Mouse (Mus musculus): ENCODE measurements around the gene Tspo. TPM values are rescaled to one million over a fixed set of nuclear protein-coding genes. Genes with fewer than 3 reads are reported as not detected.

The Tspo gene
- total RNA-seq, 1 experiment from 2014 or later = 344 TPM

DNA sequence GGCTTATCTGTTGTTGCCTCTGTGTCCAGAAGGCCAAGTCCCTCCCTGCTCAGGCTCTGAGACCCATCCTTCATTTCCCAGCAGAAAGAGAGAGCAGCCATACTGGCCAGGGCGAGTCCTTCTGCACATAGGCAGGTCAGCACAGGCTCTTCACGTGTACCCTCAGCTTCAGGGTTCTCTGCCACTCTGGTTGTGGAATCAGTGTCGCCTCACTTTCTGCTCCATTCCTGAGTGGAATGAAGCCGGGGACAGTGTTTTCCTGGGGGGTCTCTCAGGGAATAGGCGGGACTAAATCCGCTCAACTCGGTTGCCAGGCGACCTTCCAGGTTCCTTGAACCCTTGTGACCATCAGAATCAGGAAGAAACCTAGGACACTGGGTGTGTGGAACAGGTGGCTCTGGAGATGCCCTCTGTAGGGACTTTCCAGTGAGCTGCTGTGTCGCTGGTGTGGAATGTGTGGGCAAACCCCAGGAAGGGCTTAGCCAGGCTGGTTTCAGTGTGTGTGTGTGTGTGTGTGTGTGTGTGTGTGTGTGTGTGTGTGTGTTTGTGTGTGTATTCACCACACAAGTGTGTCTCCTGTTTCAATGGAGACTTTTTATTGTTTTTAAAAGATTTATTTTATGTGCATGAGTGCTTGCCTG, 21.6 kb upstream of the Tspo start:
- DNase-seq = no peak

DNA sequence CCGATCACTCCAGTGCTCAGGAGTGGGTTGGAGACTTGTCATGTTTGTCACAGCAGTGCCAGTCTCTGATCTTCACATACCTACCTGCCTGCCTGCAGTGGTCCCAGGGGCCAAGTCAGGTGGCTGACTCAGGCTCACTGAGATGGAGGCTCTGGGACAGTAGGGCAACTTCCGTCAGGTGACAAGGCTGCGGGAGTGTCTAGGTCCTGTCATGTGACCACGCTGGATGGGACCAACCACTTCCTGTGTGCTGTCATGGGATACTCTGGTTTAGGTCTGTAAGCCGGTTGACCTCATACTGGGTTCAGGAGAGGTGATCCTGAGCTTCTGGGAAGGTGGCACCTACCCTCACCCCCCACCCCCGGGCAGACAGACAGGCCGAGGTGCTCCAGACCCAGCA, 17.4 kb upstream of the Tspo start:
- DNase-seq = no peak

DNA sequence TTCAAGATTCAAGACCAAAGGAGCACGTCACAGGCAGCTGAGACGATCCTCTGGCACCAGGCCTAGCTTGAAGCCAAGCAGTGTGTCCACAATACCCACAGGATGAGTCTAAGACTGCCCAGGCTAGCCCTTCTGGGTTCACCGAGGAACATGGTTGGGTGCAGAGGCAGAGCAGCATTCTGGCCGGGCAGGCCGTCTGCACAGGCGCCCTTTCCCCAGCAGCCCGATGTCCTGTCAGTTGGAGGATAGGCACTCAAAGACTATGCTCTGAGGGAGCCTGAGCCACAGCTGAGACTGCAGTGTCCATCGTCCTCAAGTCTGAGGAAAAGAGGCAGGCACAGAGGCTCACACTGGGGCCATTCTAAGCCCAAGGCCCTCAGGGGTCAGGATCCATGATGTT, 16.2 kb upstream of the Tspo start:
- DNase-seq = no peak

DNA sequence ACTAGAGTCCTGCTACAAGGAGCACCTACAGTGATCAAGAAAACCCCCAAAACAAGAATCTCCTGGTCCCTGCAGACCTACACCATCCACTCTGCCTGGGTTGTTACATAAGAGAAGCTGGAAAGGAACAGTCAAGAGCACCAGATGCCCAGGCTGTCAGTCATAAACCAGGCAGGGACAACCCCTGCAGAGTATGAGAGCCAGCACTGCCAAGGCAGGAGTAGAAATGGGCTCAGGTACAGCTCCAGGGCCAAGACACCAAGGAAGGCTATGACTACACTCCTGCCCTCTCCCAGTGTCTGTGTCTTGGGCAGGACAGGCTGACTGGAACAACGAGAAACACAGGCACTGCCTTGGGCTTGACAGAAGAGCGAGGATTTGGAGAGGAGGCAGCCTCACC, 13.3 kb upstream of the Tspo start:
- no peak for DNase-seq

DNA sequence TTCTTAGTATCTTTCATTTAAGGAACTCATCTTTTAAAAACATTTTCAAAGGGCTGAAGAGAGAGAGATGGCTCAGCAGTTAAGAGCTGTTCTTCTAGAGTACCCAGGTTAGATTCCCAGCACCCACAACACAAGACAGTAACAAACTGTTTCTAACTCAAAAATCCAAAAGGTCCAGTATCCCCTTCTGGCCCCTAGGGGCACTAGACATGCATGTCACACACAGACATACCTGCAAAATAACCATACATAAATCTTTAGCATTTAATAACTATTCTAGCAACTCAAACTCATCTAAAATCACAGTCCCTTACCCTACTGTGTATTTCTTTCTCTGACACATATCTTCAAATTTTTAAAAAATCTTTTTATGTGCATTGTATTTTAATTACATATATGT, 9.6 kb upstream of the Tspo start:
- DNase-seq = no peak

DNA sequence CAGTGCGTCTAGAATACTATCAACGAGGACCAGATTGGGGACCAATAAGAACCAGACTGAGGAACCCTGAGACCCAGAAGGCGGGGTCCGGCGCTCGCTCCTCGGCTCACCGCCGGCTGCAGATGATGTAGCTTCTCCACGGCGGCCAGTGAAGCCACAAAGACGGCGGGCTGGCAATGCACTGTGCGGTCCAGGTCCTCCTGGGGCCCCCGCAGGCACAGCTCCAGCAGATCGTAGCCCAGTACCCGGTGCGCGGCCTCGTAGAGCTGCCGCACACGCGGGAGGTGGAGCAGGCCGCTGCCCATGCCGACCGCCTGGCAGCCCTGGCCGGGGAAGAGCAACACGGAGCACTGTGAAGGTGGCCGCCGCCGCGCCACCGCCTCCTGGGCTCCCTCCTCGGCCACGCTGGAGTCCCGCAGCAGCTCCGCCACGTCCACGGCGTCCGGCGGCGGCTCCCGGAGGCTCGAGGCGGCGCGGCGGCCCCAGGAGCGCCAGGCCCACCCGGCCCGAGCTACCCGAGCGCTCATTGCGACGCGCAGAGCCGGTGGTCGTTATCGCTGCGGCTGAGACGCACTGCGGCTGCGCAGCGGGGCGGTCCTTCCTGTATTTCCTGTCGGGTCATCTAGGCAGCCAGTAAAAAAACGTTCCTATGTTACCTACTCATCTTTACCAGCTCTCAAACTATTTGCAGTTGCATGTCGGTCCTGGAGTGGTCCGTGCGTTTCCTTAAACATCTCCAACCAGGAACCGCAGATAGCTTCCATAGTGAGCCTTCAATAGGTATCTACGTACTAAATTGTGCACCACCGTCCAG, 8.0 kb upstream of the Tspo start:
- DNase-seq = peak; percentile 91

DNA sequence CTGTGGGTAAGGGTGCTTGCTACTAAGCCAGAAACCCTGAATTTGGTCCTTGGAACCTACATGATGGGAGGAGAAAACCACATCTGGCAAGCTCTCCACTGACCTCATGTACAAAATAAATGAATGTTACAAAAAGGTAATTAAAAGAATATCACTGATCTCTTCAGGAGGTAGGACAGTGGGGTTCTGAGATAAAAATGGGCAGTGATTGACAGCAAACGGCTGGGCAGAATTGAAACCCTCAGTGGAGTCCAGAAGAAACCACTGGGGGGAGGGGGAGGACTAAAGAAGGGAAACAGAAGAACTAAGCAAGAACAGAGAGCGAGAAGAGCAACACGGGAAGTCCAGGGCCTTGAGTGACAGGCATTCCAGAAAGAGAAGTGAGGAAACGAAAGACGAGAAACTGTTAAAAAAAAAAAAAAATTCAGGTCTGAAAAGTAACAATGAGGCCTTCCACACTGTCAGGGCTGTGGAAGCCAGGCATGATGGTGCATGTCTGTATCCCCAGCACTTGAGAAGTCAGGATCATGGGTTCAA, 2.4 kb upstream of the Tspo start:
- DNase-seq = no peak

DNA sequence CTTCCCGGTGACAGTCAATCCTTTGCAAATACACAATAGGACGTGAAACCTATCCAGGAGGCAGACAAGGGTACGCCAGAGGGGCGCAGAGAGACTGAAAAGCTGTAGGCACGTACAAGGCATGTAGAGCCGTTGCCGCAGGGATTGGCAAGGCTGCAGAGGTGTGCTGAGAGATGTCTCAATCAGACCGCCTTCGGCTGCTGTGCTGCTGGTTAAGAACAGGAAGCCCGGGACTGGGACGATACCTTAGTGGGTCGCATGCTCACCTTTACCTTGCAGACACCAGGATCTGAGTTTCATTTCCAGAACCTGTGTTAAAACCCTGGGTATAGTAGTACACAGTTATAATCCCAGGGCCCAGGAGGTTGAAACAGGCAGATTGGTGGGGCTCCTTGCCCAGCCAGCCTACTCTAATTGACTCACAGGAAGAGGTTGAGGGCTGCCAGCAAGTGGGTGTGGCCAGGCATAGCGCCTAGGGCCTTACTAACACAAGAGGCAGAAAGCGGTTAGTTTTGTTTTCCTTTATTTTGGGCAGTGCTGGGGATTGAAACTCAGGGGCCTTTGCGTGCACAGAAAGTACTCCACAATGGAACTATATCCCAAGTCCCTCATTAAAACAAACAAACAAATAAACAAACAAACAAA, 644 bp upstream of the Tspo start:
- DNase-seq = peak; percentile 93

DNA sequence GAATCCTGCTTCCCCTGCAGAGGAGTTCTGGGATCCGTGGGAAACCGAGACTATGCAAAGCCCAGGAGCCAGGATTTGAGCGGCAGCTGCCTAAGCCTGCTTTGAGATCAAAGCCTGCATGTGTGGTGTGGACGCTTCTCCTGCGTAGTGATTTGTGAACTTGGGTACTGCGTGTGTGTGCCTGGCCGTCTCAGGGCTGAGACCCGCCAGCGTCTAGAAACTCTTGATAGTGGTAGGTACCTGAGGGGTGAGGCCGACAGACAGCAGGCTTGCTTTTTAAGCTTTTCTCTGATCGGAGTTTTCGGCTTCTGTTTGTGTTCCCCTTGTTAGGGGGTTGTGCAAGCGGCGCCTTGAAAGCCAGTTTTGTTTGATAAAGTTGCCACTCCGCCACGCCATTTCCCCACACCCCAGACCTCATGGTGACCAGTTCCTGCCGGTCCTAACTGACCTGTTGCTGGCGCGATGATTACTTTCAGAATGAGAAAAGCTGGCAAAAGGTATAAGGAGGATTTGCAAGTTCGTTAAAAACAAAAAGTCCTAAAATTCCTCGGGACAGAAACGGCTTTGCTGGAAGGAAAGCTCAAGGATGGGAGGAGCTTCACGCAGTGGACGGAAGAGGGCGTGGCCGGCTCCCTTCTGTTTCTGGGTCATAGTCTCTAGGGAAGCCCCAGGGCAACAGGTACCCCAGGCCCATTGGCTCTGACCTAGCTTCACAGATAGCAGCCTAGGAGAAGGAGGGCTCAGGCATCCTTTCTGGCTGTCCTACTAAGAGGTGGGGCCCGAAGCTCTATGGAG, 662 bp downstream of the Tspo start:
- peak; percentile 76 for DNase-seq

DNA sequence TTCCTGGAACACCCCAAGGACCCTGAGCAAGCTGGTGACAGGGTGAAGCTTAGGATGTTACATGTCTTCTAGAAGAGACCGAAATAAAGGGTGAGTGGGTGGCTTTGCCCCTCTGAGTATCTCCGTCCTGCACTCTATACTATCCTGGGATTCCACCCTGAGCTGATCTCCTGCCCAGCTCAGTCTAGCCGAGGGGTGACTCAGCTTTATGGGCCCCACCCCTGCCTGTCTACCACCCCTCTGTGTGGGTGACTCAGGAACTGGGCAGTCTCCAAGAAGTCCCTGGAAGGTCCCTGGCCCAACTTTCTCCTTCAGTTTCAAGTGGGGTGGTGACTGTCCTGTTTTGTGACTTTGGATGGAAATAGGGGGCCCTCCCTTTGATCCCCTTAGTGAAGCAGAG, 2.0 kb downstream of the Tspo start:
- DNase-seq = peak; percentile 90

DNA sequence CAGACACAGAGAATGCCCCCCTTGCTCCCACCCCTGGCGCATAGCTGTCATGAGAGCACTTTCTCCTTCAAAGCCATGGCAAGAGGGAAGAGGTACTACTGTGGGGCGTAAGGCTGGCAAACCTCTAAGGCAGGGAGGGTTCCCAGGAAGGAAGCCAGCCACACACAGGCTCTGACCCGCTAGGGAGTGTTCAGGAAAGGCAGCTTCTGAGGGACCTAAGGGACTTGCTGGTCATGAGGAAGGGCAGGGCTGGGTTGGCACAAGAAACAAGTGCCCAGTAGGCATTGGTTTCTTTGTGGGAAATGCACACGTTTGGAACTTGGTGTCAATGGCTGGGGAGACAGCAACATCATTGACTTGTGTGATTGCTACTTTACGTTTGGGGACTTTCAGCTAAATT, 2.6 kb downstream of the Tspo start:
- DNase-seq = peak; percentile 41

DNA sequence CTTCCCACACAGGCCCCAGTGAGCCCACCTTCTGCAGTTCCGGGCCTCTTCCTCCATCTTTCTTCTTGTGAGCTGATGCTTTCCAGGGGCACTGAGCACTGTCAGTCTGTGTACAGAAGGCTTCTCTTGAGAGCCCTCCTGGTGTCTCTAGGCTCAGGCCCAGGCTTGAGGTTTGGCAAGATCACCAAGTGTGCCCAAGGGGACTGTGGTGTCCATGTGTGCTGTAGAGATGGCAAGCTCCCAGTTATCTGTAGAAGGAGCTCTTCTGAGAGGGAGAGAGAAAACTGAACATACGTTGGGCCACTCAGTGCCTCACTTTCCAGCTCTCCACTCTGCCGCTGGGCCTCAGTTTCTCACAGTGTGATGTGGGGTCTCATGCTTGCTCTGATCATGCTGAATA, 4.3 kb downstream of the Tspo start:
- no peak for DNase-seq

DNA sequence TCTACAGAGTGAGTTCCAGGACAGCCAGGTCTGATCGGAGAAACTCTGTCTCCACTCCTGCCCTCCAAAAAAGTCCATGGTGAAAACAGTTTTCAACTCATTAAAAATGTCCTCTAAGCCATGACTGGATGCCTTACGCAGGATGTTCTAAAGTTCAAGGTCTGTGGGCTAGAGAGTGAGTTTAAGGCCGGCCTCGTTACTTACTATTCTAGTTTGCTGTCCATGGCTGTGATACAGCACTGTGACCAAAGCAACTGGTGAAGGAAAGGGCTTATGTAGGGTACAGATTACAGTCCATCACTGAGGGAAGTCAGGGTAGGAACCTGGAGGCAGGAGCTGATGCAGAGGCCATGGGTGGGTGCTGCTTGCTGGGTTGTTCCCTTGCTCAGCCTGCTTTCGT, 5.2 kb downstream of the Tspo start:
- peak; percentile 45 for DNase-seq

DNA sequence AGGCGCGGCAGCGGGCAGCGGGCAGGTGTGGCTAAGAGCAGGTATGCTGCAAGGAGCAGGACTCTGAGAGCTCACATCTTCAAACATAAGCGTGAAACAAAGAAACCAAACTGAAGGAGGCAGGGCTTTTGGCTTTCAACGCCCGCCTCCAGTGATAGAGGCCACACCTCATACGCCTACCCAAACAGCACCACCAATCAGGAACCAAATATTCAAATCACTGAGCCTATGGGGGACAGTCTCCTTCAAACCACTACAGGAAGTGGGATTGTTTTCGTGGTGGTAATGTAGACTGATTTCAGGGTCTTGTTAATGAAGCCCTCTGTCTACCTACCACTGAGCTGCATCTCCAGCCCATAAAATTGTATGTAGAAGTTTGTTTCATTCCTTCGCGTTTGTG, 6.3 kb downstream of the Tspo start:
- no peak for DNase-seq

DNA sequence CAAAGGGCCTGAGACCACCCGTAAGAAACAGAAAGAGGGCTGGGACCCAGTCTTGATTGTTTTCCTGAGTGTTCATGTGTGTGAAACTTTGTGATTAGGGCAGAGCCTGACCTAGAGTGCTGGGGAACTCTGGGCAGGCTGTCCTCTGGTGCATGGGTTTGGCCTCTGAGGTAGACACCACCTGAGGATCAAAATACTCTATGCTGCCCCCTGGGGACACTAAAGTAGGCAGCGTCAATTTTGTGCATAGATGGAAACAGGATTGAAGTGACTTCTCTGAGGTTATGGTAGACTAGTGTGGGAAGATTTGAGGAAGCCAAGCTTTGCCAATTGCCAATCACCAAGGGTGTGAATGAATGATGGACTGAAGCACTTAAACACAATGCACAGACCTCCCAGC, 7.2 kb downstream of the Tspo start:
- DNase-seq = no peak

DNA sequence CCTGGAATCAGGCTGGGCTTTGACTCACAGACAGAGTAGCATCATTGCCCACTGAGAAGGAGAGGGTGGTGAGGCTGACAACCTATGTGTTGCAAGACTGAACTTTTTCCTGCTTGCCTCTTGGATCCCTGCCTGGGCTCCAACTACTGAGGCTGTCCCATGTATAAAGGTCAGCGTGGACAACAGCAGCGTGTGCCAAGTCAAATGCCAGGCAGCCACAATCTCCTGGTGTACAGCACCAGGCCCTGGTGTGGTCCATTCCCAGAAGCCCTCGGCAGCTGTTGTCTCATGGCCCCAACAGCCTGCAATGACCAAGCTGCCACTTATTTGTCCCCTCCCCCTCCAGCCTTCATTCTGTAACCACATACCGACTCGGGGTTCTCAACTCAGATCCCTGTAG, 8.2 kb downstream of the Tspo start:
- peak; percentile 74 for DNase-seq

DNA sequence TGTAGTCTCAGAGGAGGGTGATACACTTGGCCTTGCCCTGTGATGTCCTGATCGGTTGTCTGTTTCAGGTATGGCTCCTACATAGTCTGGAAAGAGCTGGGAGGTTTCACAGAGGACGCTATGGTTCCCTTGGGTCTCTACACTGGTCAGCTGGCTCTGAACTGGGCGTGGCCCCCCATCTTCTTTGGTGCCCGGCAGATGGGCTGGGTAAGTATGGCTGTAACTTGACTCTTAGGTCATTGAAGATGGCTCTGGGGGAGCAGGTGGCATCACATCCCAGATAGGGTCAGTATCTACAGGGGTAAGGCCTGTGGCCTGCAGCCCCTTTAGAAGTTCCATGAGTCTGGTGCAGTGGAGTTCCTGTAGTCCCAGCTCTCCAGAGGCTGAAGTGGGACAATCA, 8.7 kb downstream of the Tspo start:
- DNase-seq = no peak

DNA sequence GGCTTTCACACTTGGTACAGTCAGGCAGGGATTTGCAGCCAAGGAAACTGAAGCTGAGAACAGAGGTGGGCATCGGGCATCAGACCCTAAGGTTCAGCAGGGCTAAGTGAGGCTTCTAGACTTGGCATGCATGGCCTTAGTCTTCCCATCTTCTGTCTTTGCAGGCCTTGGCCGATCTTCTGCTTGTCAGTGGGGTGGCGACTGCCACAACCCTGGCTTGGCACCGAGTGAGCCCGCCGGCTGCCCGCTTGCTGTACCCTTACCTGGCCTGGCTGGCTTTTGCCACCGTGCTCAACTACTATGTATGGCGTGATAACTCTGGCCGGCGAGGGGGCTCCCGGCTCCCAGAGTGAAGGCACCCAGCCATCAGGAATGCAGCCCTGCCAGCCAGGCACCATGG, 10.2 kb downstream of the Tspo start:
- no peak for DNase-seq

DNA sequence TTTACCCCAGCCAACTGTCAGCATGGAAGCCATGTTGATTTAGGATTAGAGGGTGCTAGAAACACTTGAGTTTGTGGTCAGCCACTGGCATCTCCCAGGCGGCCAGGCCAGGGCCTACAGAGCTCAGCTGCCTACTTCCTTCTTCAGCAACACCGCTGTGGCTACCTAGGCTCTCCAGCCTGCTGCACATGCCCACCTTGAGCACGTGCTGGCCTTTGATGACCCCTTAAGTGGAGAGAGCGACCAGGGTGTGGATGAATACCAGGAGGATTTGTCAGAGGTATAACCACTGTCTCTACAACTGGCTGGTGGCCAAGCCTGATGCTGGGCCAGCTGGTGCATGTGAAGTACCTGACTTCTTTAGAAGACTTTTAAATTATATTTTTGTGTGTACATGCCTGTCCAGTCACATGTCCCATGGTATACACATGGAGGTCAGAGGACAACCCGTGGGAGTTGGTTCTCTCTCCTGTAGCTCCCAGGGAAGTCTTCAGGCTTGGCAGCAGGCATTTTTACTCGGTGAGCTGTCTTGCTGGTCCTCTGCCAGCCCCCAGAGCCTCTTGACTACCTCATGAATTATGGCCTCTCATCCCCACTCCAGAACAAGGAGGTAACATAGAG, 11.4 kb downstream of the Tspo start:
- DNase-seq = peak; percentile 77

DNA sequence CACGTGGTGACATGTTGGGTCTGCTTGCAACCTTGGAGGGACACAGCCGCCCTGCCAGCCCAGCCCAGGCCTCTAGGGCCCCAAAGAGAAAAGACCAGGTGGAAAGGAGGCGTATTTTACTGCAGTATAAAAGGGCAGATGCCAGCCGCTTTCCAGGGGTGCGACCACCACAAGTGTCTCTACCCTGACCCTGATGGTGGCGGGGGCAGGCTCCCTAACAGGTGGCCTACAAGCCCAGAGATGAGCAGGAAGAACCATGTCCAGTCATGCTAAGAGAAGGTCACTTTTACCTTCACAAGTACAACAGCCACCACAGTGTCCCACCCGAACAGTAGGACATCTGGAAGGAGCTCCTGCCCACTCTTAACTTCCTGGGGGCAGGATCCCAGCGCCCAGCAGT, 12.2 kb downstream of the Tspo start:
- no peak for DNase-seq

DNA sequence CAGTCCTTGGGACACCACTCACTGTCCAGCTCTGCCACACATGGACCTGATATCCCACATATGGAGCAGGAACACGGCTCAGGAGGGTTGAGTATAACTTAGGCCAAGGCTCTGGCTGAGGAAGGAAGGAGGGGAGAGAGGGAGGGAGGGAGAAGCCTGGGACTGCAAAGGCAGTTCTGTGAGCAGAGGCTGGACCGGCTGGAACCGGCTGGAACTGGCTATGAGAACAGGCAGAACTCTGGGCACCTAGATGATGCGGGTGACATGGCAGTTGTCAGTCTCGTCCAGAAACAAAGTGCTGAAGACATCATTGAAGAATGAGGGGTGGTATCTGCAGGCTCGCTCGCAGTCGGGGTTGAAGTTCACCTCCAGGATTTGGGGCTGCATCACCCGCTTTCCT, 13.3 kb downstream of the Tspo start:
- no peak for DNase-seq

DNA sequence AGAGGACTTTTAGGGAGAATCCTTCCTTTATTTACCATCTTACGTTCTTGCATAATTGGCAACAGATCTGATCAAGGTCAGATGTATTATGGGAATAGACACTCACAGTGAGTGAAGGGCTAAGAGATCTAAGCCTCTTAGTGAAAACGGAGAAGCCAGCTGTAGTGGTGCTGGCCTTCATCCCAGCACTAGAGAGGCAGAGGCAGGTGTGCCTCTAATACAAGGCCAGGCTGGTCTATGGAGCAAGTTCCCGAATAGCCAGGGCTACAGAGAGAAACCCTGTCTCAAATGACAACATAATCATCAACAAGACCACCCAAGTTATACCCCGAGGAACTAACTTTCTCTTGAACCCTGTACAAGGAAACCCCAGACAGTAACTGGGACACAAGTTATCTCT, 19.5 kb downstream of the Tspo start:
- DNase-seq = no peak

All from adrenal gland, postnatal 14 days (tissue).